Comparison of ENCODE assay signal across 19 mouse cellular contexts in the genomic region with DNA sequence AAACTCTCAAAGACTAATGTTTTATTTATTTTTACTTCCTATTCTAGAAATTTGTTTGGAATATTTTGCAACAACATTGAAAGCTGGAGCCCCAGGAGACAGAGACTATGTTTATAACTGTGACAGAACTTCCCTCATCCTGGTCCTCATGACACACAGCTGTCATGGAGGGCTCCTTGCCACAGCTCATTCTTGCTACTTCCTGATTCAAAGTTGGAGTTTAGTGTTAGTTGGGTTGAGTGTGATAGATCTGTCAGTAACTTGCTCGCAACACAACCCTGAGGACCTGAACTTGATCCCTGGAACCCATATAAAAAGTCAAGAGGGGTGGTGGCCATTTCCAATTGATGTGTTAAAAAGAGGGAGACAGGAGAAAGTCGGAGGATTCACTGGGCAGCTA.
"Had no signal": no experiment of that assay in that cellular context is flagged by ENCODE, and none has a peak within 500 bp of the region (broad histone marks: within the 10 kb centered on the region; RNA-seq: fewer than 3 reads in every experiment).

No protein-coding gene starts in this region.

- H3K36me3 ChIP-seq: liver, embryonic 13.5 days; liver, embryonic 15.5 days; midbrain, embryonic 10.5 days; midbrain, embryonic 12.5 days; neural tube, embryonic 13.5 days; neural tube, embryonic 15.5 days; stomach, embryonic 15.5 days had no signal

- H3K27ac ChIP-seq: liver, embryonic 13.5 days; liver, embryonic 15.5 days; midbrain, embryonic 10.5 days; midbrain, embryonic 12.5 days; neural tube, embryonic 13.5 days; neural tube, embryonic 15.5 days; stomach, embryonic 15.5 days; stomach, postnatal 0 days had no signal

- ATAC-seq: liver, postnatal 0 days; midbrain, embryonic 16.5 days had no signal

- H3K9ac ChIP-seq: liver, embryonic 13.5 days; liver, embryonic 15.5 days; liver, postnatal 0 days; midbrain, embryonic 12.5 days; neural tube, embryonic 13.5 days; neural tube, embryonic 15.5 days; stomach, embryonic 15.5 days had no signal

- H3K4me2 ChIP-seq: liver, embryonic 11.5 days; liver, embryonic 13.5 days; liver, embryonic 15.5 days; midbrain, embryonic 12.5 days; neural tube, embryonic 13.5 days; neural tube, embryonic 15.5 days; stomach, embryonic 15.5 days had no signal

- H3K9me3 ChIP-seq: liver, embryonic 13.5 days; liver, embryonic 15.5 days; midbrain, embryonic 10.5 days; midbrain, embryonic 12.5 days; neural tube, embryonic 13.5 days; neural tube, embryonic 15.5 days; stomach, embryonic 15.5 days had no signal

- H3K4me1 ChIP-seq: liver, embryonic 13.5 days; liver, embryonic 15.5 days; midbrain, embryonic 10.5 days; midbrain, embryonic 12.5 days; neural tube, embryonic 13.5 days; neural tube, embryonic 15.5 days; stomach, embryonic 15.5 days had no signal

- H3K27me3 ChIP-seq: liver, embryonic 13.5 days; liver, embryonic 15.5 days; midbrain, embryonic 12.5 days; neural tube, embryonic 13.5 days; neural tube, embryonic 15.5 days; stomach, embryonic 15.5 days had no signal

- H3K4me3 ChIP-seq: liver, embryonic 13.5 days; liver, embryonic 15.5 days; midbrain, embryonic 10.5 days; midbrain, embryonic 12.5 days; myocyte; neural tube, embryonic 13.5 days; neural tube, embryonic 15.5 days; stomach, embryonic 15.5 days had no signal

- DNase-seq: liver; liver, embryonic 13.5 days; liver, postnatal 0 days; midbrain, embryonic 14.5 days; retina, postnatal 1 day; right cerebral cortex, adult 18-20 months; right cerebral cortex, postnatal 14 days; thymus, postnatal 14 days; thymus, postnatal 36 days had no signal
